Mouse (Mus musculus) forebrain, embryonic 16.5 days (tissue): ENCODE results near the gene Arnt2. TPM values are rescaled to one million over a fixed set of nuclear protein-coding genes. Genes with fewer than 3 reads are reported as not detected.

Source experiments
- ATAC-seq: fragments of 200-750 bp; cut with Nextera tagmentation; 2 replicates; pipeline ENCODE4 v1.8.0; 2017; ENCODE audit warnings: mild to moderate bottlenecking, moderate library complexity
- H3K27ac ChIP-seq: fragments of 300-500 bp; sonication (generic); 2 replicates; pipeline ENCODE4 v1.5.1; 2014; ENCODE audit warnings: low read length, control low read depth
- H3K27me3 ChIP-seq: fragments of 300-500 bp; sonication (generic); replicated peaks from 2 replicates; pipeline ENCODE4 v1.6.1; 2014; ENCODE audit warnings: low read length; ENCODE audit not compliant: control insufficient read depth, insufficient read depth
- H3K36me3 ChIP-seq: fragments of 300-500 bp; sonication (generic); 2 replicates; pipeline ENCODE4 v1.6.1; 2014; ENCODE audit not compliant: control insufficient read depth, insufficient read depth
- H3K4me1 ChIP-seq: fragments of 300-500 bp; sonication (generic); replicated peaks from 2 replicates; pipeline ENCODE4 v1.6.1; 2014; ENCODE audit warnings: low read length; ENCODE audit not compliant: control insufficient read depth, insufficient read depth
- H3K4me2 ChIP-seq: fragments of 300-500 bp; sonication (generic); 2 replicates; pipeline ENCODE4 v1.6.1; 2014; ENCODE audit warnings: mild to moderate bottlenecking, low read length, control low read depth
- H3K4me3 ChIP-seq: fragments of 300-500 bp; sonication (generic); replicated peaks from 2 replicates; pipeline ENCODE4 v1.5.1; 2014; ENCODE audit warnings: mild to moderate bottlenecking, low read length, control low read depth
- H3K9ac ChIP-seq: fragments of 300-500 bp; sonication (generic); replicated peaks from 2 replicates; pipeline ENCODE4 v1.6.1; 2014; ENCODE audit warnings: low read depth, low read length, control low read depth
- H3K9me3 ChIP-seq: fragments of 300-500 bp; sonication (generic); 2 replicates; pipeline ENCODE4 v1.6.1; 2016; ENCODE audit warnings: low read length; ENCODE audit not compliant: control insufficient read depth
- WGBS: fragments of 180-500 bp; shearing (Covaris S2); extraction: QIAGEN DNeasy Blood & Tissue Kit; methylation state at CpG from one replicate; pipeline ENCODE4 v1.1.7; 2014; 5-methylcytosine and 5-hydroxymethylcytosine counted together
- polyA plus RNA-seq: library from polyadenylated mRNA; unstranded; fragments of >200 nt; fragmentation: Nextera tagmentation; extraction: Ambion mirVana; gene quantifications from 2 replicates; pipeline ENCODE4 v1.2.1, GENCODE M21; 2015

The Arnt2 gene
- polyA plus RNA-seq, 1 experiment from 2014 or later, result 70.0 TPM

DNA sequence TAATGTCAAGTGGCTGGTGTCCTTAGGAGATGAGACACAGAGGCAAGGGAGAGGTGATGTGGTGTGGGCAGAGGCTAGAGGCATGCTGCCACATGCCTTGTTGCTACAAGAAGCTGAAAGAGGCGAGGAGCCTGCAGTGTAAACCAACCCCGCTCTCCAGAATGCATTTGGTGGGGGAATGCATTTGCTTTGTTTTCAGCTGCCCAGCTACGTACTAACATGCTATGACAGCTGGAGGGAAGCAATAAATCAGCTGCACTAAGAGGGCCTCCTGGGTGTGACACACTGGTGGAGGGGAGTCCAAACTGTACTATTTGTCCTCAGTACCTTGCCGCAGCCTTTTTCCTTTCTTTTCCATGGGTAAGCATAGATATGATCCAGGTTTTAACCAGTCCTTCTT, 172.3 kb downstream of the Arnt2 start:
- H3K4me1 ChIP-seq, result no peaks in the 10 kb centered on the region
- H3K27me3 ChIP-seq, result no peaks in the 10 kb centered on the region
- 73% methylated on average over 4 of the region's 4 CpGs for WGBS
- no peak overlapping the region for H3K27ac ChIP-seq
- H3K9me3 ChIP-seq, result no peaks in the 10 kb centered on the region
- H3K36me3 ChIP-seq, result no peaks in the 10 kb centered on the region
- no peak for ATAC-seq
- no peak overlapping the region for H3K9ac ChIP-seq
- no peak overlapping the region for H3K4me2 ChIP-seq
- no peak overlapping the region for H3K4me3 ChIP-seq

DNA sequence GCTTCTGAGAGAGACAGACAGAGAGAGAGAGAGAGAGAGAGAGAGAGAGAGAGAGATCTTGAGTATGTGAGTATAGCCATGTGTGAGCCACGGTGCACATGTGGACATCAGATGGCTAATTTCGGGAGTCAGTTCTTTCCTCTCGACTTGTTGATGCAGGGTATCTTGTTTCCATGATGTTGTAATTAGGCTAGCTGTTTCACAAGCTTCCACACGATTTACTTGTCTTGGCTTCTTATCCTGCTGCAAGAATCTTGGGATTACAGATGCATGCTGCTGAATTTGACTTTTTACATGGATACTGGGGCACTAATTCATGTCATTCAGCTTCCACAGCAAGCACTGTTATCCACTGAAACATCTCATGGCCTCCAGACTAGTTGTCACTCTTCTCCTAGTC, 178.6 kb downstream of the Arnt2 start:
- no peaks in the 10 kb centered on the region for H3K27me3 ChIP-seq
- no peak overlapping the region for H3K27ac ChIP-seq
- WGBS, result 81% methylated on average over 4 of the region's 4 CpGs
- H3K36me3 ChIP-seq, result no peaks in the 10 kb centered on the region
- H3K4me3 ChIP-seq, result no peak overlapping the region
- no peak for ATAC-seq
- H3K9me3 ChIP-seq, result no peaks in the 10 kb centered on the region
- no peak overlapping the region for H3K4me2 ChIP-seq
- H3K4me1 ChIP-seq, result no peaks in the 10 kb centered on the region
- no peak overlapping the region for H3K9ac ChIP-seq

DNA sequence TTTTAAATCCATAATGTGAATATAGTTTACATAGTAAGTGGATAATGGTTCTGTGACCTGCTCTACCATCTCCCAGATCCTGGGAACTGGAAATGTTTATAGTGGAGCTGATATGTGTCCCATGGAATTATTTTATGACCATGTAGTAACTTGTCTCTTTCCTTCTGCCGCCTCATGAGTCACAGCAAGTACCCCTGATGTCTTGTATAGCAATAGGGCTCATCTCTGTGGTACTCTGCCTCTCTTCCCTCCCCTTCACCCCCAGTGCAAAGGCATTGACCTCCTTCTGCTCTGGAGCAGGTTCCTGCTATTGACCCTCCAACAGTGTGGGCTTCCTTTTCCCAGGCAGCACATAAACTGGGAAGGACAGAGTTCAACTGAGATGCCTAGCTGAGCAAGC, 182.3 kb downstream of the Arnt2 start:
- Histone ChIP-seq H3K27me3 (no peaks in the 10 kb centered on the region), H3K9ac (no peak overlapping the region)
- 88% methylated on average over 1 of the region's 1 CpGs for WGBS

DNA sequence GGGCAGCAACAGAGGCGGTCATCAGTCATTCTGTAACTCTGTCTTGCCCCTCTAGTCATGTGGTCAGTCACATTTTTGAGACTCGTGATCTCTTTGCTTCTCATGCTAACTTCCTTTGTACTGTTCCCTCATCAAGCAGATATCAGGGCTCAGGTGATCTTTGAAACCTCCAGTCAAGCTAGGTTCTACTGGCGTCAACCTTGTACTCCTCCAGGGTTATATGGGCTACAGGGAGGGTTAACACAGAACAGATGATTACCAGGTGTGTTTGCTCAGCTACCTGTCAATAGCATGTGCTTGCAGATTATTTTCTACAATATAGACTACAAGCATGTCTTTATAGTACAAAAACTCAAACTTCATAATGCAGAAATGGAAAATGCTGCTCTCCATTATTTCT, 183.1 kb downstream of the Arnt2 start:
- no peaks in the 10 kb centered on the region for H3K36me3 ChIP-seq
- H3K4me3 ChIP-seq, result no peak overlapping the region
- H3K9ac ChIP-seq, result no peak overlapping the region
- H3K4me2 ChIP-seq, result no peak overlapping the region
- 86% methylated on average over 3 of the region's 3 CpGs for WGBS
- no peaks in the 10 kb centered on the region for H3K4me1 ChIP-seq
- ATAC-seq, result no peak
- no peaks in the 10 kb centered on the region for H3K9me3 ChIP-seq
- no peaks in the 10 kb centered on the region for H3K27me3 ChIP-seq
- no peak overlapping the region for H3K27ac ChIP-seq

More for the DNA sequence above, 182.3 kb downstream of the Arnt2 start:
- H3K36me3 ChIP-seq, result no peaks in the 10 kb centered on the region
- H3K4me1 ChIP-seq, result no peaks in the 10 kb centered on the region
- H3K4me2 ChIP-seq, result no peak overlapping the region
- H3K27ac ChIP-seq, result no peak overlapping the region
- no peaks in the 10 kb centered on the region for H3K9me3 ChIP-seq
- no peak overlapping the region for H3K4me3 ChIP-seq
- no peak for ATAC-seq

DNA sequence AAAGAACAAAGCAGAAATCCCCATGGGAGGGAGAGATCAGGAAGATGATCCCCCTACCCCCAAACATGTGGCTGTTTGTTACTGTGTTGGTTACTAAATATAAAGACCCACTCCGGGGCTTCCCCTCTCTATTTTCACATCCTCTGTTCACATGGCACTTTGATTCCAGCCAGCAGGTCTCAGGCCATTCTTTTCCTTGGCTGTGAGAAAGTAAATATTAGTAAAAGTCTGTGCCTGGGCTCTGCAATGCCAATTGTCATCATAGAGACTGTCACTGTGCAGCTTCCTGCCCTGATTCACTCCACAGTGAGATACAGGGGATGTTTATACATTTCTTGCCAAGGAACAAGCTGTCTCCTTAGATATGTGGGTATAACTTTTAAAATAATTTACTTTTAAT, 197.9 kb downstream of the Arnt2 start:
- Histone ChIP-seq H3K4me2 (no peak overlapping the region), H3K9ac (no peak overlapping the region), H3K27me3 (no peaks in the 10 kb centered on the region), H3K27ac (no peak overlapping the region), H3K4me3 (no peak overlapping the region), H3K36me3 (no peaks in the 10 kb centered on the region), H3K4me1 (0 out of 2 replicates have a peak, but pooled peaks cover 3% of the 10 kb centered on the region), H3K9me3 (no peaks in the 10 kb centered on the region)
- no peak for ATAC-seq
- 48% methylated on average over 1 of the region's 1 CpGs for WGBS

DNA sequence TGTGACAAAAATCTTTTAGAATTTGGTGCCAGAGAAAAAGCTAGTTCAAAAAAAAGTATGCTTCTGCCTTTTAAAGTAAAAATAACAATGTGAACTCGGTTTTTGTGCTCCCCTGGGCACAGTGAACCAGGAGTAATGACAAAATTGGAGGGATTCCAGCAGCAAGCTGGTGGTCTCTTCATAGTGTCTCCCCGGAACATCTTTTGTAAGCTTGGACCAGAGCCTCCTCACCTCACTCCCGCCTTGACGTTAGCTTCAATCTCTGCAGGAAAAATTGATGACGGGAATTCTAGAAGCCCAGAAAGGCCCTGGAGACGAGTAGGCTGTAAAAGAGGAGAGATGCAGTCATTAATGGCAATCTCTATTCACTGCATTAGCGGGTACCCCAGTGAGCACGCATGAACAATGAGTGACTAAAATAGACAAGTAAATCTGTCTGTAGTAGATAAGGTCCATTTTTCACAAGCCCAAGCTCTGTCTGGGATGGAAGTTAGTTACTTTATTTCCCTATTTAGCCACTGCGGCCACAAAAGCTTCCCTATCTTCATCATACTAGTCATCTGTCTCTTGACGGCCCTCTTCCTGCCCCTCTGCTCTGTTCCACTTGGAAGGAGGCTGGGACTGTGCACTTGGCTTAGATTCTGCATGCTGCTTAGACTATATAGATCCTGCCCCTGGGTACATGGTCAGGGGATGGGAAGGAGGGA, 199.2 kb downstream of the Arnt2 start:
- Histone ChIP-seq H3K9me3 (no peaks in the 10 kb centered on the region), H3K9ac (no peak overlapping the region), H3K27me3 (no peaks in the 10 kb centered on the region), H3K4me3 (no peak overlapping the region), H3K4me1 (0 out of 2 replicates have a peak, but pooled peaks cover 3% of the 10 kb centered on the region), H3K4me2 (no peak overlapping the region), H3K27ac (no peak overlapping the region), H3K36me3 (no peaks in the 10 kb centered on the region)
- peak; percentile 47; the same call in 1 of the 2 replicates for ATAC-seq
- 40% methylated on average over 10 of the region's 10 CpGs for WGBS

DNA sequence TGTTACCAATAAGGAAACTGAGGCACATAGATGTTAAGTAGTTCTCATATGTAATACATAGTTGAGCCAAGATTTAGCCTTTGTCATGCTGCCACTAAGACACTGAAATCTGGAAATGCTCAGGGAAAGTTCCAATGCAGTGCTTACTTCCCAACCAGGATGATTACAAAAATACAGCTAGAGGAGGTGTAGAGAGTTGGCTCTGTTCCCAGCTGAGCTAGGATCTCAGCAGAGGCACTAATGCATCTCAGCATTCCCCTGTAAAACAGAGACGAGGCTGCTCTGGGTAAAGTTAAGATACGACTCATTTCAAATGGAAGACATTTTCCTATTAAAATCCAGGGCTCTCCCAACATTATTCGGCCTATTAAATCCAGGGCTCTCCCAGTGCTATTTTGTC, 206.0 kb downstream of the Arnt2 start:
- H3K4me1 ChIP-seq, result no peaks in the 10 kb centered on the region
- H3K4me3 ChIP-seq, result no peak overlapping the region
- no peak overlapping the region for H3K4me2 ChIP-seq
- H3K36me3 ChIP-seq, result no peaks in the 10 kb centered on the region
- no peak for ATAC-seq
- H3K27me3 ChIP-seq, result no peaks in the 10 kb centered on the region
- no peaks in the 10 kb centered on the region for H3K9me3 ChIP-seq
- H3K27ac ChIP-seq, result no peak overlapping the region
- 79% methylated on average over 3 of the region's 3 CpGs for WGBS
- no peak overlapping the region for H3K9ac ChIP-seq

DNA sequence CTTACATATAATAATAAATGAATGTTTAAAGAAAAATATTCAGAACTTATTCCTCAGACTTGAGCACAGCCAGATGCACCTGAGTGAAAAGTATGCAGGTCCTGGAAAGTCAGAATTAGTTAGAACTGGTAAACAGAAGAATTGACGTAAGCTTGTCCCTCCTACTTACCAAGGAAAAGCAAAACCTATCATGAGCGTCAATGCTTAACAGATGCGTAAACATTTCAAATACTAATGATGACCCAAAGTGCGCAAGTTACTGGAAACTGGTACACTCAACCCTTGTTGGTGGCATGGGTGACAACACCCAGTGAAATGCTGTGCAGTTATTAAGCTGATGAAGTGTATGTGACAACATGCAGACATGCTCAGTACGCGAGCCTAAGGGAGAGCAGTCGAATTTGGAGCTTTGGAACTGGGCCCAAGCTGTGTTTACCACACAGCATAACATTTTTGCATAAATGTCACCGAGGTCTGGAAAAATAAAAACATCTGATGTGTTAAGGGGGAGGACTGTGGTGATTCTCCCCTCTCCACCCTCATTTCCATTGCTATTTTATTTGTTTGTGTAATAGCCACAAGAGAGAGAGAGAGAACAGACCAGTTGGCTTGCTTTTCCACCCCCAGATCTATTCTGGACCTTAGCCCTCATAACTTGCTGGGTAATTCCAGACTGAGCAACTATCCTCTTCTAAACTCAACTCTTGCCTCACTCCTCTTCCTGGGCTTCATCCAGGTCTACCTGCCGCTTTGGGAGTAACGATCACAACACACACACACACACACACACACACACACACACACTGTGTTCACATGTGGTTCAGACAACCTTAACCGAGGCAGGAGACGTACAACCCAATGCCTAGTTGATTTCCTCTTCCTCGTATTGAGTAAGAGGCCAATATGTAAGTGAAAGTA, 208.6 kb downstream of the Arnt2 start:
- Histone ChIP-seq H3K4me1 (no peaks in the 10 kb centered on the region), H3K27ac (no peak overlapping the region), H3K27me3 (no peaks in the 10 kb centered on the region), H3K9ac (no peak overlapping the region), H3K4me2 (no peak overlapping the region), H3K4me3 (no peak overlapping the region), H3K36me3 (no peaks in the 10 kb centered on the region), H3K9me3 (no peaks in the 10 kb centered on the region)
- no peak for ATAC-seq
- WGBS, result 90% methylated on average over 13 of the region's 13 CpGs

DNA sequence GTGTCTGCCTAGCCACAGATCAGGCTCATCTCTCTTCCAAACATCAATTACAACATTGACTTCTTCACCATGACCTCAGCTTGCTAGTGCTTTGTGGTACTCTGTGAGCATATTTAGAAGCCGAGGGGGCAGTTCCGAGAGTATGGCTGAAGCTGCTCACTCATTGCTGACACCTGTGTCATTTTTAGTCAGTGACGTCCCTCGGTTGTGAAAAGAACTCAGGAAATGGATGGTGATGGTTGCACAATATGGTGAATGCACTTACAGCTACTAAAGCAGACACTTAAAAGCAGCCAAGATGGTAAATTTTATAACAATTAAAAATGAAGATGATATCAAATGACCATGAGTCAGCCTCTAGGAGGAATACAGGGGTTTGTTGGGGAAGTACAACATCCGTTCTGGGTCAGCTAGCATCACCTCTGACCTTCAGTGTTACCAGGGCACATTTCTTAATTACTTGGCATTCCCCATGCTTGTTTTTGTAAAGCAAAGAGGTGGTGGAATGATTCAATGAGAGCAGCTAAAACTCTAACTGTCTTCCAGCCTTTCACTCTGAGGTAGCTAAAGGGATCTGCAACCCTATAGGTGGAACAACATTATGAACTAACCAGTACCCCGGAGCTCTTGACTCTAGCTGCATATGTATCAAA, 212.6 kb downstream of the Arnt2 start:
- no peak overlapping the region for H3K9ac ChIP-seq
- no peak for ATAC-seq
- no peak overlapping the region for H3K4me3 ChIP-seq
- H3K27me3 ChIP-seq, result no peaks in the 10 kb centered on the region
- no peak overlapping the region for H3K4me2 ChIP-seq
- no peaks in the 10 kb centered on the region for H3K36me3 ChIP-seq
- no peaks in the 10 kb centered on the region for H3K9me3 ChIP-seq
- no peak overlapping the region for H3K27ac ChIP-seq
- H3K4me1 ChIP-seq, result no peaks in the 10 kb centered on the region
- 94% methylated on average over 6 of the region's 6 CpGs for WGBS
